ENCODE assay signal across 17 mouse cellular contexts in the genomic region with DNA sequence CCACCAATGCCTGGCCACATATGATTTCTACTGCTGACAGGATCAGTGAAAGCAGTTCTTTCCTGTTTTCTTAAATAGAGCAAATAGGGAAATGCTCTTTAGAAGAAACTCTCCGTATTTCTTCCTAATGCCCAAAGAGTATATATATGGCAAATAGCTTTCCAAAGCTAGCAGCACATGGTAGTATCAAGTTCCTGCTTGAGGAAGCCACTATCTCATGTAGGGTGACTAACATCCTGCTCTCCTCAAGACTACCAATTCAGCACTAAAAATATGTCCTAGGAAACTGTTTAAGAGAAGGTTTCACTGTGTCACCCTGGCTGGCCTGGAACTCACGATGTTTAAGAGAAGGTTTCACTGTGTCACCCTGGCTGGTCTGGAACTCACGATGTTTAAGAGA.
"Had no signal": no experiment of that assay in that cellular context is flagged by ENCODE, and none has a peak within 500 bp of the region (broad histone marks: within the 10 kb centered on the region; RNA-seq: fewer than 3 reads in every experiment).

No protein-coding gene starts in this region.

- DNase-seq: kidney, adult 2 months; kidney, postnatal 25 days; layer of hippocampus, adult 9-11 months; lung, adult 18-20 months; lung, postnatal 10 days; lung, postnatal 36 days; thymus, adult 18-20 months; thymus, postnatal 36 days had no signal

- H3K4me1 ChIP-seq: limb, embryonic 15.5 days; lung, embryonic 15.5 days; midbrain, embryonic 10.5 days; midbrain, embryonic 13.5 days had no signal

- H3K9me3 ChIP-seq: limb, embryonic 12.5 days; limb, embryonic 15.5 days; lung, embryonic 15.5 days; midbrain, embryonic 10.5 days; midbrain, embryonic 13.5 days had no signal

- H3K9ac ChIP-seq: limb, embryonic 12.5 days; limb, embryonic 15.5 days; lung, embryonic 15.5 days; midbrain, embryonic 13.5 days had no signal

- H3K4me3 ChIP-seq: layer of hippocampus, adult 2 months; left cerebral cortex, adult 2 months; limb, embryonic 12.5 days; limb, embryonic 15.5 days; lung, embryonic 15.5 days; midbrain, embryonic 10.5 days; midbrain, embryonic 13.5 days had no signal

- H3K27ac ChIP-seq: kidney, postnatal 0 days; layer of hippocampus, adult 2 months; left cerebral cortex, adult 2 months; limb, embryonic 12.5 days; limb, embryonic 15.5 days; lung, embryonic 15.5 days; midbrain, embryonic 10.5 days; midbrain, embryonic 13.5 days had no signal

- ATAC-seq: intestine, postnatal 0 days; midbrain, embryonic 13.5 days had no signal

- H3K27me3 ChIP-seq: limb, embryonic 12.5 days; limb, embryonic 15.5 days; lung, embryonic 15.5 days; midbrain, embryonic 13.5 days had no signal

- H3K4me2 ChIP-seq: limb, embryonic 12.5 days; limb, embryonic 15.5 days; lung, embryonic 15.5 days; midbrain, embryonic 13.5 days had no signal
